Mouse (Mus musculus) midbrain, embryonic 14.5 days (tissue): ENCODE data around the gene Ptpn22. TPM values are rescaled to one million over a fixed set of nuclear protein-coding genes. Genes with fewer than 3 reads are reported as not detected.

ENCODE experiments used
- ATAC-seq: fragments of 200-750 bp; cut with Nextera tagmentation; 2 replicates; pipeline ENCODE4 v1.8.0; 2017; ENCODE audit warnings: moderate number of reproducible peaks, moderate library complexity; ENCODE audit not compliant: low FRiP score, low TSS enrichment
- DNase-seq: peaks from one replicate; pipeline ENCODE4 v3.0.0-alpha.2; 2015
- H3K27ac ChIP-seq: fragments of 300-500 bp; sonication (generic); replicated peaks from 2 replicates; pipeline ENCODE4 v1.5.1; 2014; ENCODE audit warnings: mild to moderate bottlenecking, low read depth, low read length, moderate library complexity
- H3K27me3 ChIP-seq: fragments of 300-500 bp; sonication (generic); 2 replicates; pipeline ENCODE4 v1.6.1; 2014; ENCODE audit warnings: low read length, control low read depth, mixed read lengths; ENCODE audit not compliant: control insufficient read depth, insufficient read depth
- H3K36me3 ChIP-seq: fragments of 300-500 bp; sonication (generic); 2 replicates; pipeline ENCODE4 v1.6.1; 2014; ENCODE audit warnings: low read length, control low read depth; ENCODE audit not compliant: control insufficient read depth, insufficient read depth
- H3K4me1 ChIP-seq: fragments of 300-500 bp; sonication (generic); 2 replicates; pipeline ENCODE4 v1.6.1; 2014; ENCODE audit warnings: mild to moderate bottlenecking, antibody characterized with exemption, low read length, control low read depth; ENCODE audit not compliant: control insufficient read depth, insufficient read depth
- H3K4me2 ChIP-seq: fragments of 300-500 bp; sonication (generic); 2 replicates; pipeline ENCODE4 v1.6.1; 2014; ENCODE audit warnings: mild to moderate bottlenecking, low read length, moderate library complexity
- H3K4me3 ChIP-seq: fragments of 300-500 bp; sonication (generic); replicated peaks from 2 replicates; pipeline ENCODE4 v1.5.1; 2014; ENCODE audit warnings: low read depth, low read length
- H3K9ac ChIP-seq: fragments of 300-500 bp; sonication (generic); replicated peaks from 2 replicates; pipeline ENCODE4 v1.6.1; 2014; ENCODE audit warnings: mild to moderate bottlenecking, low read length, moderate library complexity
- H3K9me3 ChIP-seq: fragments of 300-500 bp; sonication (generic); 2 replicates; pipeline ENCODE4 v1.6.1; 2016; ENCODE audit warnings: low read length, control low read depth, mixed read lengths; ENCODE audit not compliant: control insufficient read depth
- WGBS: fragments of 180-500 bp; shearing (Covaris S2); extraction: QIAGEN DNeasy Blood & Tissue Kit; methylation state at CpG from one replicate; pipeline ENCODE4 v1.1.7; 2014; 5-methylcytosine and 5-hydroxymethylcytosine counted together
- polyA plus RNA-seq: library from polyadenylated mRNA; unstranded; fragments of >200 nt; fragmentation: Nextera tagmentation; extraction: Ambion mirVana; gene quantifications from 2 replicates; pipeline ENCODE4 v1.2.1, GENCODE M21; 2014

Gene Ptpn22
- polyA plus RNA-seq, 1 experiment from 2014 or later: 0.26 TPM

DNA sequence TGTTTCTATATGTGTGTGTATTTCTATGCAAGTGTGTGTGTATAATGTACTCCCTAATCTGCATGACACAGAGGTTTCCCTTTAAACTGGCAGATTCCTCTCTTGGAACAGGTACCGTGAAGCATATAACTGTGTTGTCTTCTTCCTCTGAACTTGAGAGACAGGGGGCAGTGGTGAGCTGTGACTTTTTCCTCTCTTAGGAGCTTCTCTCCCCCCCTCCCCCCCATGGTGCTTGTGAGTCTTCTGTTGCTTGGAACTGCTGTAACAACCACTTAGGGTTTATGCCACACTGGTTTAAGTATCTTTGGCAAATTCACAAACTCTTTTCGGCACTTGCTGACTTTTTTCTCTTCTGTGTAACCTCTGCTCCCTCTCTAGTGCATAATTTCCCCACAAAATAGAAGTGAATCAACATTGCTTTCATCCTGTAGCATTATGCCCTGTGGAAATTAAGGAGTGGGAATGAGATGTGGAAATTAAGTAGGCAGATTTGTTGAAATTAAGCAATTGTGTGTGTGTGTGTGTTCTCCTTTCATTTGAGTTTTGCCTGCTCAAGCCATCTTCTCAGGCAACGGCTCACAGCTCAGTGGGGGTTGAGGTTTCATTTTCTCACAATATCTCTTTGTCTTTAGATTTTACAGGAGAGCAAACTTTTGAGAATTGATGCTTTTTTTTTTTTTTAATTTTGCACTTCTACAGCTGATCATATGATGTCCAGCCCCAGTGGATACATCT lies 6.9 kb upstream of the Ptpn22 start:
- ATAC-seq (no peak), DNase-seq (peak; percentile 34)
- Histone ChIP-seq H3K9ac (no peak overlapping the region), H3K4me1 (no peaks in the 10 kb centered on the region), H3K36me3 (no peaks in the 10 kb centered on the region), H3K4me3 (no peak overlapping the region), H3K27me3 (no peaks in the 10 kb centered on the region), H3K9me3 (no peaks in the 10 kb centered on the region), H3K27ac (no peak overlapping the region), H3K4me2 (no peak overlapping the region)
- WGBS: 67% methylated on average over 3 of the region's 3 CpGs

DNA sequence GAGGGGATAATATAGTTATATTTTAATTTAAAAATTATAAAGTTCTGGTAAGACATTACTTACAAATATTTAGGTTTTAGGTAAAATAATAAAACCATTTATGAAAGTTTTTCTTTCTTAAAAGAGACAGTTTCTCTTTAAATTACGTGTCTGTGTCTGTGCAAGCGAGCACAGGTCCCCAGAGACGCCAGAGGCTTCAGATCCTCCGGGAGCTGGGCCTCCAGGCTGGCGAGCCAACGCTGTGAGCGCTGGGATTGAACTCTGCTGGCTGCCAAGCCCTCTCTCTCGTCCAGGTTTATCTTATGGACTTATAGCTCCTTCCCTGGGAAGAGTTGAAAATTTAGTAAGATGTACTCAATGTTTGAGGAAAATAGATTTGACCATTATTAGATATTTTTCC lies 5.8 kb upstream of the Ptpn22 start:
- H3K4me2 ChIP-seq: no peak overlapping the region
- 62% methylated on average over 8 of the region's 8 CpGs for WGBS
- H3K27ac ChIP-seq: no peak overlapping the region
- no peak for ATAC-seq
- no peak overlapping the region for H3K4me3 ChIP-seq
- no peaks in the 10 kb centered on the region for H3K27me3 ChIP-seq
- H3K36me3 ChIP-seq: no peaks in the 10 kb centered on the region
- no peak overlapping the region for H3K9ac ChIP-seq
- H3K4me1 ChIP-seq: no peaks in the 10 kb centered on the region
- no peaks in the 10 kb centered on the region for H3K9me3 ChIP-seq
- peak; percentile 25 for DNase-seq

DNA sequence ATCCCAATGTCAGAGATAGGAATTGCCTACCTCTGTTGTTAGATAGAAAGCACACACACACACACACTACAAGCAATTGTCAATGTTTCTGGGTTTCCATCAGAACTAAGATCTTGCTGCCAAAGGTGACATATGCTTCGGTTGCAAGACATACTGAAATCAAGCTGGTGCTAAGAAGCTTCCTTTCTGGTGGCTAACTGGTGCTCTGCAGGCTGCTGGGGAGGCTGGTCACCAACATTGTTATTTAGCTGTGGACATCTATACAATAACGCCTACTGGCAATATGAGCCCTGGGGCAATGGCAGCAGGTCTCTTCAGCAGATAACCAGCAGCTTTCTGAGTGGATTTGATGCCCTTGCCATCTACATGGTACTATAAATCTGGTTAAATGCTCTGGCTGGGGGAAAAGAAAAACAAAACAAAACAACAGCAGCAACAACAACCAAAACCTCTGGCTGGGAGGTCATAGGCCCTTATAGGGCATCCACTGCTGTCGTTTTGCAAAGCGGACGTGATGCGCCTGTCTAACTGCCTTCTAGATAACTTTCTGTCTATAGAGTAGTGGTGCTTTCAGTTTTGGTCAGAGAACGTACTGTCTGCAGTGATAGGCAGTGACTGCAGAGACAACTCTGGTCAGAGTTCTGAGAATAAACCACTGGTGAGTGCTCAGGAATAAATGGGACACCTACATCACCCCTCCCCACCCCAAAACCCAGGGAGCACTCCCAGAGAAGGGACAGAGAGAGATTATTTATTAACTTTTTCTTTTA lies 2.4 kb upstream of the Ptpn22 start:
- no peak overlapping the region for H3K4me3 ChIP-seq
- H3K27me3 ChIP-seq: no peaks in the 10 kb centered on the region
- DNase-seq (no peak), ATAC-seq (no peak)
- 91% methylated on average over 7 of the region's 7 CpGs for WGBS
- no peaks in the 10 kb centered on the region for H3K36me3 ChIP-seq
- no peak overlapping the region for H3K4me2 ChIP-seq
- 0 out of 2 replicates have a peak, but pooled peaks cover 4% of the 10 kb centered on the region for H3K4me1 ChIP-seq
- no peak overlapping the region for H3K27ac ChIP-seq
- no peak overlapping the region for H3K9ac ChIP-seq
- H3K9me3 ChIP-seq: no peaks in the 10 kb centered on the region

DNA sequence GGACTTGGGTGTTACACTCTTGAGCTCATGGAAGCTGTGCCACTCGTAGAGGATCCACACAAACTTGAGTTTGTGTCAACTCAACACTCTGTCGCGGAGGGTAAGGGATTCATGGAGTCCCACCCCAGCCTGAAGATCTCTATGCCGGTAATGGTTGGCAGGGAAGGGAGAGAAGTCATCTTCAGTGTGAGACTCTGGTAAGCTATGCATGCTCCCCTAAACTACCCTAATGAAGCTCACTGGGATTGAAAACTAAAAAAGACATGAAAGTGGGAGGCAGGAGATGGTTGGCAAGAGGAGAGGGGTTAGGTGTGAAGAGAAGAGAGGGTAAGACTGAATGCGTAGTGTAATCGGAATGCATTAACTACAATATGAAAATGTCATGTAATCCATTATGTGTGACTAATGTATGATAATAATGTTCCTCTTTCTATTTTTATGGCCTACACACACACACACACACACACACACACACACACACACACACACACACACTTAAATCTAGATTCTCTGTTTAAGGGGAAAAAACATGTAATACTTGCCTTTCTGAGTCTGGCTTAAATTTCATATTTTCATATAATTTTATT lies 1.5 kb upstream of the Ptpn22 start:
- no peaks in the 10 kb centered on the region for H3K9me3 ChIP-seq
- ATAC-seq: no peak

DNA sequence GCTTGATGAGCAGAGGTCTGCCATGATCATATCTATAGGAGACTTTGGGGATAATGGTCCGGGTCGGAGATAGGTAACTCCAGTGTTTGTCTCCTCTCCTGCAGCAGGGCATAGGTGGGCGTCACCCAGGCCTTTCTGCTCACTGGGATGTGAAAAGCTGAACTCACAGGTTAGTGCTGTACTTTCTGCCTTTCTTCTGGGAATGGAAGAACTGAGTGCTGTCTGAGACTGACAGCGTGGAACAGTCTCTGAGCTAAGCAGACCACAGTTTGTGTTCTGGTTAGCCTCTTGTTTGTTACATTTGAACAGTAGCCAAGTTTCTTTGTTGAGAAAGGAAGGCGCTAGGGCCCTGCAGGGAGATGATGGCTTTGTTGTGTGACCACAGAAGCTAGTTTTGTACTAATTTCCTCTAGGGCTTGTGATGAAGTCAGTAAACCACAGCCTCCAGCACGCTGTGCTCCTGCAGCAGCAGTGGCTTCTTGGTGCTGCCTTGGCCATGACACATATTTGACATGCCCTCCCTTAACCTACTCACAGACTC lies 326 bp downstream of the Ptpn22 start:
- no peak overlapping the region for H3K9ac ChIP-seq
- H3K4me1 ChIP-seq: 0 out of 2 replicates have a peak, but pooled peaks cover 4% of the 10 kb centered on the region
- 68% methylated on average over 6 of the region's 6 CpGs for WGBS
- H3K27me3 ChIP-seq: no peaks in the 10 kb centered on the region
- DNase-seq (peak; percentile 34), ATAC-seq (no peak)
- no peaks in the 10 kb centered on the region for H3K9me3 ChIP-seq
- no peak overlapping the region for H3K27ac ChIP-seq
- no peak overlapping the region for H3K4me2 ChIP-seq
- H3K4me3 ChIP-seq: no peak overlapping the region
- no peaks in the 10 kb centered on the region for H3K36me3 ChIP-seq

More for the DNA sequence above, 1.5 kb upstream of the Ptpn22 start:
- no peak overlapping the region for H3K4me2 ChIP-seq
- WGBS: 88% methylated on average over 6 of the region's 6 CpGs
- DNase-seq: no peak
- H3K9ac ChIP-seq: no peak overlapping the region
- H3K4me3 ChIP-seq: no peak overlapping the region
- 0 out of 2 replicates have a peak, but pooled peaks cover 4% of the 10 kb centered on the region for H3K4me1 ChIP-seq
- no peaks in the 10 kb centered on the region for H3K36me3 ChIP-seq
- H3K27ac ChIP-seq: no peak overlapping the region
- H3K27me3 ChIP-seq: no peaks in the 10 kb centered on the region

DNA sequence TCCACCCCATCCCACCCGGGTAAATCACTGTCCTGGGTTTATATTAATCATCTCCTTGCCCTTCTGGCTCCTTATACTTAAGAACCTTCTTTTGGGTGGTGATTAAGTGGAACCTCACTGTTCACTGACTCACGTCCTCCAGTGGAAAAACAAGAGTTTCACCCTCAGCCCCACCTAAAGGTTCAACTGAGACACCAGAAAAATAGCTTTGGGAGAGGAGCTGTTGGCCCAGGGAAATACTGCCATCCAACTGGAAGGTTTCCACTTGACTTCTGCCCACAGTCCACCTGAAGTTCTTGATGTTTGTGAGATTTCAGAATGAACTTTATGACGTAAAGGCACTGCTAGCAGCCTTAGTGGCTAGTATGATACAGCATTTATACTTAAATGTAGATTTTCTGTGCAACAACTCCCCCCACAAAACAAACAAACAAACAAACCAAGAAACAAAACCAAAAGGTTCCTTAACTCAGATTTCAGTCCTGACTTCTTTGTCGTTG lies 3.2 kb downstream of the Ptpn22 start:
- H3K4me3 ChIP-seq: no peak overlapping the region
- 0 out of 2 replicates have a peak, but pooled peaks cover 4% of the 10 kb centered on the region for H3K4me1 ChIP-seq
- ATAC-seq (no peak), DNase-seq (no peak)
- no peak overlapping the region for H3K9ac ChIP-seq
- H3K4me2 ChIP-seq: no peak overlapping the region
- no peaks in the 10 kb centered on the region for H3K36me3 ChIP-seq
- H3K27ac ChIP-seq: no peak overlapping the region
- WGBS: 83% methylated on average over 4 of the region's 4 CpGs
- H3K9me3 ChIP-seq: no peaks in the 10 kb centered on the region
- H3K27me3 ChIP-seq: no peaks in the 10 kb centered on the region

DNA sequence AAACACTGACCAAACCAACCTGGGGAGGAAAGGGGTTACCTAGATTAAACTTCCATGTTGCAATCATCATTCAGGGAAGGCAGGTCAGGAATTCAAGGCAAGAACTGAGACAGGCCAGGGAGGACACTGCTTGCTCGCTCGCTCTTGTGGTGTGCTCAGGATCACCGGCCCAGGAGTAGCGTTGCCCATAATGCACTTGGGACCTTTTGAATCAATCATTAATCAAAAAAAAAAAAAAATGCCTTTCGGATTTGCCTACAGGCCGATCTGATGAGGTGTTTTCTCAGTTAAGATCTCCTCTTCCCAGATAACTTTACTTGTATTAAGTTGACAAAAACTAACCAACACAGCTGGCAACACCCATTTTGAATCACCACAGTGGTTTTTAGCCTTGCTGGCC lies 4.6 kb downstream of the Ptpn22 start:
- Histone ChIP-seq H3K9me3 (no peaks in the 10 kb centered on the region), H3K27ac (no peak overlapping the region), H3K36me3 (no peaks in the 10 kb centered on the region), H3K4me3 (no peak overlapping the region), H3K27me3 (no peaks in the 10 kb centered on the region), H3K4me1 (0 out of 2 replicates have a peak, but pooled peaks cover 4% of the 10 kb centered on the region), H3K9ac (no peak overlapping the region), H3K4me2 (no peak overlapping the region)
- DNase-seq (no peak), ATAC-seq (no peak)
- WGBS: 87% methylated on average over 6 of the region's 6 CpGs

DNA sequence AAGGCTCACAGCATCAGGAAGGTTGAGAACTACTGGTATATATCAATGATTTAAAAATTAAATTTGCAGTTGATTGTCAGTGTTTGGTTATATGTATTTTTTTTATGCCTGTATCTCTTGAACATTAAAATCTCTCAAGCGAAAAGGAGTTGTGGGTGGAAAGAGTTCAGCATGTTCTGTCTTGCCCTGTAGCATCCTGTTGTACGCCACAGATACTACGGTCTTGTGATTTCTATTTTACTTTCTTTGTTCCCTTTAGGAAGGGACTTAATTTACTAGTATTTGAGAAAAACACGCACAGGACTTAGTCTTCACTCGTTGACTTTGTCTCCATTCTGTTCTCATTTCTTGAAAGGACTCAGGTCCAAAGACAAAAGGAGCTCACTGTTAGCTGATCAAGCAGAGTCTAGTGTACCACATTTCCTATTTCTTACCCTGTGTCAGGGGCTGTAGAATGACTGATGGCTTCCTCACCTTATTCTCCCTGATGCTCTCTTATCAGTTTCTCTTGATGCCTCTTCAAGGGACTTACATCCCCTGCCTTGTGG lies 7.9 kb downstream of the Ptpn22 start:
- no peaks in the 10 kb centered on the region for H3K27me3 ChIP-seq
- H3K4me1 ChIP-seq: no peaks in the 10 kb centered on the region
- no peak overlapping the region for H3K4me2 ChIP-seq
- 92% methylated on average over 5 of the region's 5 CpGs for WGBS
- H3K36me3 ChIP-seq: no peaks in the 10 kb centered on the region
- H3K9ac ChIP-seq: no peak overlapping the region
- ATAC-seq (no peak), DNase-seq (no peak)
- no peaks in the 10 kb centered on the region for H3K9me3 ChIP-seq
- H3K4me3 ChIP-seq: no peak overlapping the region
- H3K27ac ChIP-seq: no peak overlapping the region
